In the genomic region with DNA sequence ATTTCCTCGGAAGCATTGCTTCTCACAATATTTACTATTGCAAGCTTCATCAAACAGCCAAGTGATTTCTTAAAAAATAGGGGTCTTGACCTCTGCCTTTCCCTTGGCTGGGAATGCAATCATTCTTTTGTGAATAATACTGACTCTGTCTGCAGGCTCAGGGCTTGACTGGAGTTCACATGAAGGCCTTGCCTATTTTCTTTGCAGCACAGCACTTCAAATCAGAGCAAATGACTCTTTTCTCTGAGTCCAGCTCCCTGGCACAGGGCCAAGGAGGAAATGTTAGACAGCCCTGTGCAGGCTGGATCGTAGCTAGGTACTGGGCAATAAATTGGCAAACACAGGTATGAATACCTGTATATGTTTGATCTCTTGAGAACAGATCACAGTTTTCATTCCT, we compare ENCODE assay signal across 9 mouse cellular contexts.
DNase-seq lines count a peak whose midpoint lies in the region; ATAC-seq lines count a peak whose summit lies in the region.
"Had no signal": no experiment of that assay in that cellular context is flagged by ENCODE, and none has a peak within 500 bp of the region (broad histone marks: within the 10 kb centered on the region; RNA-seq: fewer than 3 reads in every experiment).

No protein-coding gene starts in this region.

- H3K9ac ChIP-seq in kidney, embryonic 16.5 days (replicated peaks; ENCODE audit: low read length), result no peak overlapping the region
- H3K9ac ChIP-seq in neural tube, embryonic 11.5 days (ENCODE audit: low read length), result no peak overlapping the region
- H3K9ac ChIP-seq: liver, embryonic 12.5 days had no signal

- intact Hi-C loops in left cerebral cortex, postnatal 4 days (cut with DNase I), result no loop called here

- H3K4me2 ChIP-seq in kidney, embryonic 16.5 days (replicated peaks; ENCODE audit: low read depth, low read length), result no peak overlapping the region
- no peak overlapping the region for H3K4me2 ChIP-seq in neural tube, embryonic 11.5 days (ENCODE audit: low read depth)
- H3K4me2 ChIP-seq: liver, embryonic 12.5 days had no signal

- DNase-seq in left cerebral cortex, postnatal 4 days, result peak; percentile 12
- no peak for DNase-seq in left cerebral cortex, adult 8-10 months (ENCODE audit: low spot score in 2 of 2)
- DNase-seq in embryo, embryonic 10 days (ENCODE audit: low spot score), result peak; percentile 47
- DNase-seq in neural tube, embryonic 11.5 days (ENCODE audit: low spot score), result peak; percentile 57
- no peak for DNase-seq in right cerebral cortex, adult 2 months (ENCODE audit: low spot score in 2 of 2)

- H3K4me3 ChIP-seq in kidney, embryonic 16.5 days (ENCODE audit: low read length), result no peak overlapping the region
- no peak overlapping the region for H3K4me3 ChIP-seq in neural tube, embryonic 11.5 days (ENCODE audit: low read depth, low read length)
- H3K4me3 ChIP-seq: liver, embryonic 12.5 days had no signal

- WGBS in kidney, embryonic 16.5 days, result 12% methylated on average over 2 of the region's 2 CpGs
- WGBS in neural tube, embryonic 11.5 days, result 18% methylated on average over 2 of the region's 2 CpGs

- H3K27me3 ChIP-seq in kidney, embryonic 16.5 days (ENCODE audit: insufficient read depth, low read length), result no peaks in the 10 kb centered on the region
- H3K27me3 ChIP-seq in neural tube, embryonic 11.5 days (ENCODE audit: control insufficient read depth, insufficient read depth, low read length), result no peaks in the 10 kb centered on the region
- H3K27me3 ChIP-seq: liver, embryonic 12.5 days had no signal

- H3K4me1 ChIP-seq in kidney, embryonic 16.5 days (ENCODE audit: insufficient read depth, low read length), result no peaks in the 10 kb centered on the region
- H3K4me1 ChIP-seq in neural tube, embryonic 11.5 days (ENCODE audit: control insufficient read depth, insufficient read depth, low read length), result peaks cover 3% of the 10 kb centered on the region; the same call in 1 of the 2 replicates
- H3K4me1 ChIP-seq: liver, embryonic 12.5 days had no signal

- peak; percentile 83; the same call in 1 of the 2 replicates for ATAC-seq in kidney, embryonic 16.5 days (ENCODE audit: low FRiP score, low TSS enrichment)
- no peak for ATAC-seq in neural tube, embryonic 11.5 days (ENCODE audit: insufficient read depth, low FRiP score, low TSS enrichment)
- ATAC-seq in monocyte, adult 5-6 weeks (replicated peaks; ENCODE audit: insufficient number of reproducible peaks, low FRiP score, low TSS enrichment, poor library complexity, severe bottlenecking), result no peak
- ATAC-seq: liver, embryonic 12.5 days had no signal

- H3K9me3 ChIP-seq in kidney, embryonic 16.5 days (ENCODE audit: low read length), result no peaks in the 10 kb centered on the region
- no peaks in the 10 kb centered on the region for H3K9me3 ChIP-seq in neural tube, embryonic 11.5 days (ENCODE audit: control insufficient read depth, low read length)
- H3K9me3 ChIP-seq: liver, embryonic 12.5 days had no signal

- no peaks in the 10 kb centered on the region for H3K36me3 ChIP-seq in kidney, embryonic 16.5 days (ENCODE audit: insufficient read depth, low read length)
- no peaks in the 10 kb centered on the region for H3K36me3 ChIP-seq in neural tube, embryonic 11.5 days (ENCODE audit: control insufficient read depth, insufficient read depth, low read length)
- H3K36me3 ChIP-seq: G1E; liver, embryonic 12.5 days had no signal

- H3K27ac ChIP-seq in kidney, embryonic 16.5 days (ENCODE audit: low read length), result no peak overlapping the region
- H3K27ac ChIP-seq in neural tube, embryonic 11.5 days (ENCODE audit: low read depth, low read length), result no peak overlapping the region
- H3K27ac ChIP-seq: liver, embryonic 12.5 days had no signal

Comparison
In these comparisons a context has a peak if more than half of its experiments do, and no peak if none do; other contexts are left out.
1. DNase-seq: peak in left cerebral cortex, postnatal 4 days (single experiment), embryo, embryonic 10 days (single experiment) and neural tube, embryonic 11.5 days (single experiment); none in left cerebral cortex, adult 8-10 months (0 of 2) and right cerebral cortex, adult 2 months (0 of 2).